Mouse (Mus musculus) lung, postnatal 25 days (tissue): Measurements from ENCODE around the gene Cd79b.

Experiments
- DNase-seq: peaks from one replicate; pipeline ENCODE4 v3.0.0; 2022; ENCODE audit warnings: low spot score

Cd79b gene

DNA sequence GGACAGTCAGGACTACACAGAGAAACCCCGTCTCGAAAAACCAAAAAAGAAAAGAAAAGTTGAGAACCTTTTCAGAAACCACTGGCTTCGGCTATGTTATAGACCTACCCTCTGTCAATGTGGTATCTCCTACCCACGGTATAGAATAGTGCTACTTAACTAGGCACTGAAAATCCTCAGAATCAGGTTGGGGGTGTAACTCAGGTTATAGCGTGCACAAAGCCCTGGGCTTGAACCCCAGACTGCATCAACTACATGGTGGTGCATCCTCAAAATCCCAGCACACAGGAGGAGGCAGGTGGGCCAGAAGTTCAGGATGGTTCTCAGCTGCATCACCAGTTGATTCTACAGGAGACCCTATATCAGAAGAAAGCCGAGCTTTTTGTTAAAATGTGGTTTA lies 40.8 kb downstream of the Cd79b start:
- DNase-seq: no peak

DNA sequence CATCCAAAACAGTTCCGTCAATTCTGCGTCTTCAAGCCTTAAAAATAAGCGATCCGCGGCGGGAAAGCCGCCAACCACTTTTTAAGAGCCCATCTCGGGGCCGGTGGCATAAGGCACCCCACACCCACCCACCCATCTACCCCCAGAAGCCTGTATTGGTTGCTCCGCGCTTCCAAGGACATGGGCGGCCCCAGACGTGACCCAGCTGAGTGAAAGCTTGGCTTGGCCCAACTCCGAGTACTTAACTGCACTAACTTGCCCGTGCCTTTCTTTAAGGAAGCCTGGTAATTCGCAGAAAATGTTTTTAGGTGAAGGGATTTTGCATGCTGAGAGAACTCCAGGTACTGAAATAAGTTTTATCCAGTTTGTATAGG lies 41.3 kb downstream of the Cd79b start:
- DNase-seq: peak; percentile 23

GRCm38 (mm10) chr11:106272644-106273310 lies 41.8 kb downstream of the Cd79b start, which contains the start of gene Smarcd2:
Smarcd2 (minus strand) TSS chr11:106272972.
- DNase-seq: peak; percentile 100

DNA sequence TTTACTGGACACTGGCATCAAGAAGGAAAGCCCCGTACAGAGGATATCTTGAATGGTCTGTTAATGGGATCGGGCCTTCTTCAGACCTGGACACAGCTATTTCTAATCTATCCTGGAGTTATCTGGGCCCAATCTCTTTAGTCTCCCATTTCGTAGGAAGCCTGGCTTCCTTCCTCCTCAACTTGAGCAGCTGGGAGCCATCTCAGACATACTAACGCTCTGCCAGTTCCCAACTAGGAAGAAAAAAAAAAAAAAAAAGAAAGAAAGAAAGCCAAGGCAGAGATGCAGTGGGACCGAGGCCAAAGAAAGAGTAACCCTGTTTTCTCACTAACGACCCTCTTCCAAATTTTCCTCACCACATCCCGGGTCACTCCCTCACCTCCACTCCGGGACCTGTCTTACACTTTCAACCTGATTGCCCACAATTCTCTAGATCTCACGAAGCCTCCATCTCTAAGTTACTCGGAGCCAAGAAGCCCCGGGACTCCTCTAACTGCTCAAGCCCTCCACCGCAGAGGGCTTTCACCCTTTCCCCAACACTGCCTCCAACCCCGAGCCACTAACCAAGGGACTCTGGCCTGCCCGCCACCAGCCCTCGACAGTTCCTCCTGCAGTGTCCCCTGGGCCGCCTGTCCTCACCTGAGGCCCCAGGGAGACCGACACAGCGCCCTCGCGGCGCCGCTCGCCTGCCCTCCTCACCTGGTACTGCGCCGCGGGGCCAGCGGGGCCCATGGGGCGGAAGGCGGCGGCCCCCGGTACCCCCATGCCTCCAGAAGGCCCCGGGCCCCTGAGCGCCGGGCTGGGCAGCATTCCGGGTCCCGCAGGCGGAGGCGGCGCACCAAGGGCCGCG lies 42.5 kb downstream of the Cd79b start:
- peak; percentile 35 for DNase-seq

- no peak for DNase-seq
Observed at GRCm38 (mm10) chr11:106271131-106271793, 43.3 kb downstream of the Cd79b start.

- no peak for DNase-seq
Observed at GRCm38 (mm10) chr11:106269060-106269431, 45.5 kb downstream of the Cd79b start.

DNA sequence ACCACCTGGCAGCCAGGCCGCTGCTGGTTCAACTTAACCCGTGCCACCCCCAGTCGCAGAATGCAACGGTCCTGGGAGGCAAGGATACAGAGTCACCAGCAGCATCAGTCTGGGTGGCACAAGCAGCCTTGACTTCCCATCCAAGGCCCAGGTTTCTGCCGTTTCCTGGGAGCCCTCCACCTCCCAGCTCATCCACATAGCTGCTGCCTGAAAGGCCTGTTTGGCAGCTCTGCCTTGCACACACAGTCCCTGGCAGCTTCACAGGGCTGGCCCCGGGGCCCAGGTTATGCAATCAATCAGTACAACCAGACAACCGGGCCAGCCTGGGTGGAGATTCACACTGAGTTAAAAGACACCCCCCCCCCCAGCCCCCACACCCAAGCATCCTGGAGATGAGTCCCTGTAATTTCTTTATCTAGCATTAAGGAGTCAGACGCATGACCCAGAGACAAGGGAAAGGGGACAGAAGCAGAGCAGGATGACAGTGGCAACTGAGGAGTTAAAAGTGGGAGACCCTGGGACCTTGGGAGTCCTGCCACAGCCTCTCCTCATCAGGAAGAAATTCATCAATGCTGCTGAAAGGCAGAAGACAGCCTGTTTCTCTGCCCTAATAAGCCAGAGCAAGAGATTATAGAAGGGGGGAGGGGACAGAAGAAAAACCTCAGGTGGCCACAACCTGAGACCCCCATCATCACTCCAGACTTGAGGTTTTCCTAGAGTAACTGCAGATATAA lies 46.1 kb downstream of the Cd79b start:
- DNase-seq: peak; percentile 88

- no peak for DNase-seq
Observed at GRCm38 (mm10) chr11:106267871-106268270, 46.7 kb downstream of the Cd79b start.

GRCm38 (mm10) chr11:106267311-106267852 lies 47.2 kb downstream of the Cd79b start:
- peak; percentile 77 for DNase-seq

- no peak for DNase-seq
Observed at GRCm38 (mm10) chr11:106266431-106266830, 48.1 kb downstream of the Cd79b start.

DNA sequence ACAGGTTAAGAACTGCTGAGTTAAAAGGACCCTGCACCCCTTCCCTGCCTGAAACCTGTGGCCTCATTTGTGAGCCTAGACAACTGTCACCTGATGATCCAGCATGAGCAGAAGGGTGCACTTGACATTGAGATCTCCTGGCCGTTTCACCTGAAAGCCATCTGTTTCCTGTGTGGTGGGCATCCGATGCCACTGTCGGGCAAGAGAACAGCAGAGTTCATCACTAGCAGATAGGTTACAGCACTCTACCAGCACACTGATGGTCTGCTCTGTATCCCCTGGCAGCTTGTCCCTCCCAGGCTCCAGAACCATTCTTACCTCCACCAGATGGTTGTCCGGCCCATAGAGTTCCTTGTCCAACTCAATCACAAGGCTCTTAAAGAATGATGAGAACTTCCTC lies 49.0 kb downstream of the Cd79b start:
- DNase-seq: no peak

GRCm38 (mm10) chr11:106264988-106265387 lies 49.6 kb downstream of the Cd79b start:
- DNase-seq: no peak

GRCm38 (mm10) chr11:106263963-106264362 lies 50.6 kb downstream of the Cd79b start:
- no peak for DNase-seq
